Mouse (Mus musculus) spleen, postnatal 36 days (tissue): ENCODE results near the gene Olfr235.
"Not testable (repeated sequence)": the region's sequence is repeated elsewhere in the genome, so short reads cannot be mapped to it uniquely, and the experiment has no call there.

Source experiments
- DNase-seq, 2 experiments: peaks; one replicate each; pipeline ENCODE4 v3.0.0; 2022; ENCODE audit warnings: low spot score in 2 of 2, mixed read lengths in 1 of 2

Gene Olfr235

DNA sequence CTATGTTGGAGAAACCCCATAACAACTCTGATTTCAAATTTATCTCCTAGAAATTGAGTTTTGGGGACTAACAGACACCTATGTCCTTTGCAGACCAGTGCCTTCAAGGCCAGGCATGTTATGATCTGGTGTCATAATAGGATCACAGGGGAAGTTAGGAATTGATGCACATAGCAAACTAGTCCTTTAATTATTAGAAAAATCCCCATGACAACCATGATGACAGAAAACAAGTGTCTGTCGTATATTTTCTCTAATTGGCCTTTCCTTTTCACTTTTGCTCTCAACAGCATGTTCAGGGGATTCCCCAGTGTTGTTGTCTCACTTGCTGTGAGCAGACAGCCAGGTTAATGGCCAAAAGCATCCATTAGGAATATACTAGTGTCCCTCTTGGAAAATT, at the start of gene Olfr235:
Gene Olfr235, plus strand, starts transcription at position 301 of the 400 bp plus-strand sequence.
- no peak for DNase-seq

DNA sequence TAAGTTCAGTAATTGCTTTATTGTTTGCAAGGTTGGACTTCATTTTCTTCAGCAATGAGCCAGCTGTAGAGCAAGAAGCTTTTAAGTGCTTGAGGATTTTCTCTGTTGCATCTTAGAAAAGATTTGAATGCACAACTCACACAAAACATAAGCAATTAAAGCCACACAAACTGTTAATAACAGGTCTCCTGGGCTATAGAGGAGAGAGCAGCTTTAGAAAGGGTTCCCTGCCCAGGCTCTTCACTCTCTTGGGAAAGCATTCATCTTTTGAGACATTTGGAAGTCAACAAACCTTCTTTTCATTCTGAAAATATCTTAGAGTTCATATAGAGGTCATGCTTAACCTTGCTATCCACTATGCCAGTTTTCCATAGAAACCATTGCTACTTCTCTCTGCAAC, 28.3 kb upstream of the Olfr235 start, which contains the start of gene Olfr1432:
Gene Olfr1432, minus strand, starts transcription at position 101 of the 400 bp plus-strand sequence.
- not testable (repeated sequence) for DNase-seq

DNA sequence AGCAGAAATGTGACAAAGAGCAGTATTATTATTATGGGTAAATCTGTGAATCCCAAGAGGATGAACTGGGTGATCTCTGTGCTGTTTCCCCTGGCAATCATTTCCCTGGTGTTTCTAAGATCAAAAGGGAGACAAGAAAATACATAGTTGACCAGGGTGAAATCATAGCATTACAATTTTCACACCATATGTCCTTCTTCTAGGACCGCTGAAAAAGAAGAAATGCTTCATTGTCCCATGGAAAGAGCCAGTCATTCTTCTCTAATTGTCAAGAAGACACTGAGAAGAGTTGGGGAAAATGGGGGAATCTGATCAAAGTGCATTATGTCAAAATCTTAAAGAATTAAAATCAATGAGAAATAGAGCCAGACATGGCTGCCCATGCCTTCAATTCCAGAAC, 19.3 kb upstream of the Olfr235 start, which contains the start of gene Olfr262:
Gene Olfr262, minus strand, starts transcription at position 101 of the 400 bp plus-strand sequence.
- no peak for DNase-seq

DNA sequence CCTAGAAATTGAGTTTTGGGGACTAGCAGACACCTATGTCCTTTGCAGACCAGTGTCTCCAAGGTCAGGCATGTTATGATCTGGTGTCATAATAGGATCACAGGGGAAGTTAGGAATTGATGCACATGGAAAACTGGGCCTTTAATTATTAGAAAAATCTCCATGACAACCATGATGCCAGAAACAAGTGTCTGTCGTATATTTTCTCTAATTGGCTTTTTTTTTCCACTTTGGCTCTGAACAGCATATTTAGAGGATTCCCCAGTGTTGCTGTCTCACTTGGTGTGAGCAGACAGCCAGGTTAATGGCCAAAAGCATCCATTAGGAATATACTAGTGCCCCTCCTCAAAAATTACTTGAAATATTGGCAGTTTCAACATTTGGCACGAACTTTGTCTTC, 18.7 kb downstream of the Olfr235 start, which contains the start of gene Olfr1434:
Gene Olfr1434, plus strand, starts transcription at position 301 of the 400 bp plus-strand sequence.
- no peak for DNase-seq

DNA sequence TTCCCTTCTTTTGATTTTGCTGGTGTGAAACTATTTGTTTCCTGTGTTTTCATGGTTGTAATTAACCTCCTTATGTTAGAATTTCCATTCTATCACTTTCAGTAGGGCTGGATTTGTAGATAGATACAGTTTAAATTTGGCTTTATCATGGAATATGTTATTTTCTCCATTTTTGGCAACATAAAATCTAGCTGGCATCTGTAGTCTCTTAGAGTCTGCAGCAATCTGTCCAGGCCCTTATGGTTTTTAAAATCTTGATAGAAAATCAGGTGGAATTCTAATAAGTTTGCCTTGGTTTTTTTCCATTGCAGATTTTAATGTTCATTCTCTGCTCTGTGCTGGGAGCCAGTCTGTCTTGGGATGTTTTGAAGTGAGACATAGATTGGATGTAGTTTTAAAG, 32.1 kb downstream of the Olfr235 start:
- no peak for DNase-seq

DNA sequence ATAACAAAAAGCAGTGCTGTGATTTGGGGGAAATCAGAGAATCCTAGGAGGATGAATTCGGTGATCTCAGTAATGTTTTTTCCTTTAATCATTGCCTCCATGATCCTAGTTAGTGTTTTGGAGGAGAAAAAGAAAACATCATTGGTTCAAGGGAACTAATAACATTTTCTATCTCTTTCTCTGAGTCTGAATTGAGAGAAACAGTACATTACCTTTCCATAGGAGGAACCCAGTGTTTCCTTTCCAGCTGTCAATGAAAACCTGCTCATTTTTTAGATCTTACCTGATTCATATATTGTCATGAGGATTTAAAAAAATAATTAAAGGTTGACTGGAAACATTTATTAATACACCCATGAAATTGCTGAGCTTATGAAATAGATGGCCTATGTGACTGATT, 38.2 kb downstream of the Olfr235 start, which contains the start of gene Olfr1436:
Gene Olfr1436, minus strand, starts transcription at position 101 of the 400 bp plus-strand sequence.
- not testable (repeated sequence) for DNase-seq
